Mouse (Mus musculus) adrenal gland, adult 8-10 months (tissue): ENCODE data around the gene Efr3b. TPM values are rescaled to one million over a fixed set of nuclear protein-coding genes. Genes with fewer than 3 reads are reported as not detected.

Experiments used
- DNase-seq: peaks from one replicate; pipeline ENCODE4 v3.0.0; 2022
- total RNA-seq, 4 experiments: library from RNA; stranded (reverse); gene quantifications; 2 replicates each; pipeline ENCODE4 v1.2.4; 2022

The Efr3b gene
- total RNA-seq, 4 experiments from 2014 or later: 2.1 to 4.9 (median 3.8) TPM

- DNase-seq: no peak
These were observed 2.6 kb downstream of the Efr3b start for GRCm38 (mm10) chr12:4036157-4036556.

DNA sequence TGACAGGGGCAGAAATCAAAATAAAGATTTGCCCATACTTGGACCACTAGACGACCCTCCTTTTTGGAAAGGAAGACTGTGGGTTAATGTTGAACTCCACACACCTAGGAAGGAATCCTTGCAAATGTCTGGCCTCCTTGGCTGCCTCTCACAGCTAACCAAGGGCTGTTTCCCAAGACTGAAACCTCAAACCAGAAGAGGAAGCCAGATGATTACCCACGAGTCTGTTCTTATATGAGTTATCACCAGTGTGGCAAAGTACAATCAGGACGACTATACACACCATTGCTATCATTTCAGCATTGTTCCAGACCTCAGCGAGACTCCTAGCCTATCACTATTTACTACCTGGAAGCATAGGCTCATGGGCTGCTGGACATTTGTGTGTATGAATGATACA, 9.7 kb downstream of the Efr3b start:
- no peak for DNase-seq

DNA sequence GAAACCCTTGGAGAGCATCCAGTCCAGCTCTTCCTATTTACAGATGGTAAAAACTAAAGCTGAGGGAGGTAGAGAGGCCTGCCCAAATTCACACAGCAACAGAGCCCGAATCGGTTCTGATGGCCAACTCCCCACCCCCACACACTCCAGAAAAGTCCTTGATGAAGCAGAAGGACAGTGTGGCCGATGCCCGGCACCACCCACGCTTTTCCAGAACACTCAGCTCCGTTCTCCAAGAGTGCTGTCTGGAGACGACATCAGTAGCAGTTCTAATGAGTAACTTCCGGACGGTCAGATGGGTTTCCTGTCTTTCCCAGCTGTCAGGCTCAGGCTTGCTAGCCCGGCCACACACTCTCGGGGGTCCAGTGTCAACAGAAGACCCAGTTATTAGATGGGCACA, 10.2 kb downstream of the Efr3b start:
- peak; percentile 13 for DNase-seq

- no peak for DNase-seq
These were observed 14.4 kb downstream of the Efr3b start for GRCm38 (mm10) chr12:4024356-4024755.

DNA sequence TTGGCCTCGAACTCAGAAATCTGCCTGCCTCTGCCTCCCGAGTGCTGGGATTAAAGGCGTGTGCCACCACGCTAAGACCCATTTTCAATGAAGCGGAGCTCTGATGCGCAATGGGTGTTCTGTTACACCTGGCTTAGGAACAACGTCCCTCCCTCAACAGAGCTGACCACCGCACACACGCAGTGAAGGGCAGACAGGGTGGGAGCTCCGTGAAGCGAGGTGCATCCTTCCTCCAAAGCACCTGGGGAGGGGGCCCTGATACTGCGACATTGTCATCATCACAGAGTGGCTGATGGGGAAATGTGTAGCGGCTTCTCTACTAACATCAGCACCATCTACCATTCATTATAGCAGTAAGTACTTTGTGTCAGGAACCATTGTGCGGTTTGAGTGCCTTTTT, 15.2 kb downstream of the Efr3b start:
- no peak for DNase-seq

DNA sequence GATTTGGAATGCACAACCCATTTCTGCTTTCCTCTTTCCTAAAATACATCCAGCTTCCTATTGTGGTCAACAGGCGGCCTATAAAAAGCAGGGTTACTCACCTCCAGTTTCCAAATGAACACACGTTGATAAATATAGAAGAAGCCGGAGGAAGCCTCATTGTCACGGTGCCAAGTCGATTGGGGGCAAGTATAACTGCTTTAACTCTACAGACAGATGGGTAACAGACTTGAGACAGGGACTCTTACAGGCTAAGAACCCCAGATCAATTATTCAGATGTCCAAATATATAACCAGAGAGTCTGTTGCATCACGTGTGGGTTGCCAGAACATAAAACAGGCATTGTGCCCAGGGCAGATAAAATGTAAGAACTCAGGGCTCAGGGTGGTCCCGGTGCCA, 15.9 kb downstream of the Efr3b start:
- DNase-seq: peak; percentile 11

DNA sequence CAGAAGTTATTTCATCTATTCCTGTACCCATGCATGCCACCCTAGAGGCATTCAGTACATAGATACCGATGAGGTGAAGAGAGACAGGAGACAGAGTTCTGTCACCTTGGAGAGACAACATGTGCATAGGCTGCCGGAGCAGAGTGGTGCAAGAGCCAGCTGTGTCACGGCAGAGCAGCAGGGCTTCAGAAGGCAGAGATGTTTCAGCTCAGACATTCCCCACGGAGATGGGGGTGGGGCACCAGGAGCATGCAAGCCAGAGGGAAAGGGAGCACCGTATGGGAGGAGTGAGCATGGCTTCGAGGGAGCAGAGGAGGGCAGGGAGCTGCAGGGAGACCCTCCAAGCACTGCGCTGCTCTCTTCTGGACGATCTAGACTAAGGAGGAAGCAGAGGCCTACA, 18.2 kb downstream of the Efr3b start:
- DNase-seq: no peak

- DNase-seq: no peak
These were observed 22.4 kb downstream of the Efr3b start for GRCm38 (mm10) chr12:4016321-4016720.

DNA sequence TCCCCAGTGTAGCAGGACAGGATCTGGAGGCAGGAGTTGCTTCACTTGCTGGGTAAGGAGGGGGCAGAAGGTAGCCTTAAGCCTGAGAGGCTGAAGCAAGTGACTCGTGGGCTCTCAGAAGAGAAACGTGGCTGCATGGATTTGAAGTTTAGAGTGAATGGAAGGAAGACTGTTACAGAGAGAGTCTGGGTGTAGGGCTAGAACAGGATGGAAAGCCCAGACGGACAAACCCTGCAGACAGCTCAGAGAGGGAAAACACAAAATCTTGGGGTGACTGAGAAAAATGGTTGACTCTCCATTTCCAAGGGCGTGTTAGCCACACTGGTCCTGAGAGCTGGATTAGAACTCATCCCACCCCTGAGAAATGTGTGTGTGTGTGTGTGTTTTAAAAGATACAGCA, 23.0 kb downstream of the Efr3b start:
- no peak for DNase-seq

- no peak for DNase-seq
These were observed 23.5 kb downstream of the Efr3b start for GRCm38 (mm10) chr12:4015255-4015654.

DNA sequence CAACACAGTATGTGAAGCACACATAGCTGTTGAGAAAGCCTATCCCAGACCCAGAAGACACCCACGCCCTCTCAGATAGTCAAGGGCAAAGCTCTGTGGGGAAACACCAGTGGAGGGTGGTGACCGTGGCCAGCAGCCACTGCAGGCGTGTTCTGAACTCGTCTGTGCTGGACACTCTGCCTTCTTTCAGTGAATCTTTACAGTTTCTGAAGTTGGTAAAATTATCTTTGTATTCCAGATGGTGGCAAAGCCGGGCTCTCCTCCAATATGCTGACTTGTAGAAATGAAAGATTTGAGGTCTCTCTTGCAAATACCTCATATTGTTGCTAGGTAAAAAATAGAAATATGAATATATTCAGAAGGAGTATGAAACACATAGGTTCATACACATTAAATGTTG, 27.0 kb downstream of the Efr3b start:
- DNase-seq: no peak

GRCm38 (mm10) chr12:4011301-4011700, 27.4 kb downstream of the Efr3b start:
- DNase-seq: no peak

DNA sequence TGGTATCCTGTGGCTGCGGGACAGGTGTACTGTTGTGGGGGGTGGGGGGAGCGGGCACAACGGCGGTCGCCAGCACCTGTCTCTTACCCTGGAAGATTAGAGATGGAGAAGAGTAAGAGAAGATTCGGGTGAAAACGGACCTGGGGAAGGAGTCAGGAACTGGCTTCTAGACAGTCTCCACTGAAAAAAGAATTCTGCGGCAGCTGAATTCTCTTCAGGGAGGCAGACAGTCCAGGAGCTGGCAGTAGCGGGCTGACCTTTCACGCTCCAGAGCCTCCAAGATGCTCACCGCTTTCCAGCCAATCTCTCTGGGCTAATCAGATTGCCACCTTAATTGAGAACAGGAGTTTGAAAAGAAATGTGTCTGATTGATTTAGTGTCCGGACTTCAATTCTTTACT, 30.0 kb downstream of the Efr3b start:
- no peak for DNase-seq

DNA sequence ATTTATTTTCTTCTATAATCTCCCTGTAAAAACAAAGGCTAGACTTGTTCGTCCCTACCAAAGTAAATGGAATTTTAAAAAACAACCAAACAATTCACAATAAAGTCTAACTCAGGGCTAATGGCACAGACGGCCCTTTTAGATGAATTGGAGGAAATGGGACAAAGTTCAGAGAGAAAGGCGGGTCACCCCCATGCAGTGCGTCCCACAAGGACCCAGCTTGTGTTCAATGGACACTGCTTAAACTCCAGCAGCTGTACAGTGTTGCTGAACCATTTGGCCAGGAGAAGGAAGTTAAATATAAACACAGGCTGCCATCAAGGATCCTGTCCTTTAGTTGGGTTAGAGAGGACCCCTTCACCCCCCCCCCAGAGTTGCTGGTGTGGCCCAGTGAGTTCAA, 30.9 kb downstream of the Efr3b start:
- DNase-seq: no peak

- DNase-seq: peak; percentile 32
These were observed 31.5 kb downstream of the Efr3b start for GRCm38 (mm10) chr12:4007181-4007580.

DNA sequence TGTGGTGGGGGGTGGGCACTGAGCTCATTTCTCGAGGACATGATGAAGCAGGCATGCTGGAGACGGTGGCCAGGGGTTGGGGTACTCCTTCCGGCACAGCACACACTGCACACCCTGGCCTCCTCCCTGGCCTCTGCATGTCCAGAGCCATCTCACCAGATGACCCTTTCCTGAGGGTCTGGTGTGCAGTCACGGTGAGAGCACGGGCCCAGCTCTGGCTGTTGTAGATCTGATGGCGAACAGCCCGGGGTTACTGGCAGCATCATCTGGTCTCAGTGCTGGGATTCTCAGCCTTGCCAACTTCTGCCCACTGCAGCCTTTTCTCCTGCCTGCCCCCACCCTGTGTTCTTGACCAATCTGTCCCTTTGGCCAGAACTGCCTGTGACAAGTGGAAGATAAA, 32.6 kb downstream of the Efr3b start:
- no peak for DNase-seq

GRCm38 (mm10) chr12:4004648-4005047, 34.1 kb downstream of the Efr3b start:
- no peak for DNase-seq

GRCm38 (mm10) chr12:4000406-4000805, 38.3 kb downstream of the Efr3b start:
- no peak for DNase-seq

- no peak for DNase-seq
These were observed 42.0 kb downstream of the Efr3b start for GRCm38 (mm10) chr12:3996749-3997148.

DNA sequence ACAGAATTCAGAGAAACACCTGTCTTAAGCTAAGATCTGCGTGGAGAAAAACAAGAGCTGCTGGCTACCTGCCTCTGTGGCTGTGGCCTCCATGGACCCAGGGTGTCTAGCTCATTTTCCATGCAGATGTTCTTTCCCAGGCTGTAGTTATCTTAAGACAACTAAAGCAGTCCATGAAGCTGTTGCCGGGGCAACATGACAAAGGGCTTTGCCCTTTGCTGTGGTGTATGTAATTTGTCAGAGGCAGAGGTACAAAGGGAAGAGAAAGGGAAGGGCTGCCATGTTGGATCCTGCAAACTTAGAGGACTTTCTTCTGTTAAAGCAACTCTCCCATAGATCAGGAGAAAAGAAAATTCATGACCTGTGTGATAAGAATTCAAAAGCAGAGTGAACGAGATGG, 47.7 kb downstream of the Efr3b start:
- DNase-seq: no peak

GRCm38 (mm10) chr12:3989943-3990342, 48.8 kb downstream of the Efr3b start:
- DNase-seq: no peak

GRCm38 (mm10) chr12:3984446-3984845, 54.3 kb downstream of the Efr3b start:
- DNase-seq: no peak

DNA sequence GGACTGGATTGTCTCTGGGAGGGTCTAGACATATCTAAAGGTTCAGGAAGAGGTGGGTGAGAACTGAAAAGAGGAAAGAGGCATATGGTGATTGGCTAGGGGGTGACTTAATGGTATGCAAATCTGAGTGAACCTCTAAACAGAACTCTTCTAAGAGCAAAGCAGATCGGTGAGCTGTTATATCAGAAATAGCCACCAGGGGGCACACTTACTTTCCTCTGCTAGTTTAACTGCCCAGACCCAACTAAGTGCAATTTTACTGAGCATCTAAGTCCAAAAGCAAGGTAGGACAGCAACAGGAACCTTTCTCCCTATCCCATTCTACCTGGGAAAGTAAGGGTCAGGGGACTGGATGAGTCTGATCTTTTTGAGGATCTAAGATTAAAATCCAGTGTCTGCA, 55.0 kb downstream of the Efr3b start:
- peak; percentile 33 for DNase-seq

DNA sequence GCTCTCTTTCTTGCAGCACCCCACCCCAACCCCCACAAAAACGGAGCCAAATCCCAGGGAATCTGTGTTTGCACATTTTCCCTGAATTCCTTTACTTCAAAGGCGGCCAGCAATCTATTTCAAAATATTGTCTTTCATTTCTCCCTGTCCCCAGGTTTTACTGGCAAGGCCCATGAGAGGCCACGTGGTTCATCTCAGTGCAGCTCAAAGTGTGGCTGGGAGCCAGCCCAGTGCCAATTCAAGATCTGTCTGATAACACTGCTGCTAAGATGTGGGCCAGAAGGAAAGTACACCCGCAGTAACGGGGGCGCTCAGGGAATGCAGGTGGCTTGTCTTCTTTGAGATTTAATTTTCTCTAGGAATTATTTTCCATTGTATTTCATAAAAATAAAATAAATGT, 56.5 kb downstream of the Efr3b start:
- peak; percentile 54 for DNase-seq

DNA sequence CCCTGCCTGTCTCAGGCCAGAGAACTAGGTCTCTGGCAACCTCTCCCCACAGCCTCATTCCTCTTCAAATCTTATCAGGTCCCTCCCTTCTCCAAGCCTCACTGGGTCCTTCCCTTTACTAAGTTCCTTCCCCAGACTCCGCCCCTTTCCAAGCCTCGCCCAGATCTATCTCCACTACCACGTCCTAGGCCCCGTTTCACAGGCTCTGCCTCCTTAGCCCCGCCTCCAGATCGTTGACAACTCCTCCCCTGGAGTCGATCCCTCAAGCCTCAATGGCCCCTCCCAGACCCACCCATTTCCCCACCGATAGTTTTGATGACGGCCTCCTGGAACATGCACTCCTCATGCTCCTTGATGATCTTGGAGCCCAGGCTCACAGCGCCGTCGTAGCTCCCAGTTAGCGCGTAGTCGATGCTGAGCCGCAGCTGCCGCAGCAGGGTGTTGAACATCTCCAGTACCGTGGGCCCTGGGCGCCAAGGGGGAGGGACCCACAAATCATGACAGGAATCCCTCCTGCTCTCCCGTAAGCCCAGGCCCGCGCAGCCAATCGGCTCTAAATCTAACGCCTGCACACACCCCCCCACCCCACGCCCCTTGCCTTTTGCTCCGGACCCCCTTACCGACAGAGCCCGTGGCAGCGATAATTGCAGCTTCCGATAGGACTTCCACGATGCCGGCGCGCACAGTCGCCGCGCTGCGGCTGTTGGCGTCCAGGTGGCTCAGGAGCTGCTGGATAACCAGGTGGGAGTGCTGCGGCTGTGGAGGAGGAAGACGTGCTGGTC, 57.2 kb downstream of the Efr3b start:
- peak; percentile 82 for DNase-seq
